Mouse (Mus musculus) c-Kit-negative CD71-positive TER-119-positive erythroid progenitor cells, embryonic 14.5 days (primary cell): ENCODE data around the gene Lfng.

Experiments
- DNase-seq: peaks from one replicate; pipeline ENCODE4 v3.0.0-alpha.2; 2013; ENCODE audit warnings: low read depth, low spot score

Gene Lfng

GRCm38 (mm10) chr5:140615321-140616109 is 8.4 kb downstream of the Lfng start:
- DNase-seq, result no peak

GRCm38 (mm10) chr5:140616110-140616503 is 9.0 kb downstream of the Lfng start:
- DNase-seq, result no peak

GRCm38 (mm10) chr5:140616691-140617090 is 9.6 kb downstream of the Lfng start:
- DNase-seq, result no peak

GRCm38 (mm10) chr5:140617714-140618113 is 10.6 kb downstream of the Lfng start:
- no peak for DNase-seq

- peak; percentile 69 for DNase-seq
Measured at GRCm38 (mm10) chr5:140619151-140619771, 12.1 kb downstream of the Lfng start.

- no peak for DNase-seq
Measured at GRCm38 (mm10) chr5:140619895-140620736, 13.0 kb downstream of the Lfng start.

GRCm38 (mm10) chr5:140621092-140621491 is 14.0 kb downstream of the Lfng start:
- DNase-seq, result no peak

- DNase-seq, result no peak
Measured at GRCm38 (mm10) chr5:140621517-140621916, 14.4 kb downstream of the Lfng start.

GRCm38 (mm10) chr5:140622978-140623670 is 16.0 kb downstream of the Lfng start:
- DNase-seq, result no peak

- no peak for DNase-seq
Measured at GRCm38 (mm10) chr5:140623791-140624190, 16.7 kb downstream of the Lfng start.

- no peak for DNase-seq
Measured at GRCm38 (mm10) chr5:140624238-140624637, 17.1 kb downstream of the Lfng start.

GRCm38 (mm10) chr5:140624961-140625360 is 17.8 kb downstream of the Lfng start:
- DNase-seq, result no peak

- no peak for DNase-seq
Measured at GRCm38 (mm10) chr5:140627580-140627979, 20.5 kb downstream of the Lfng start.

- DNase-seq, result no peak
Measured at GRCm38 (mm10) chr5:140628995-140629394, 21.9 kb downstream of the Lfng start.

- no peak for DNase-seq
Measured at GRCm38 (mm10) chr5:140633432-140633831, 26.3 kb downstream of the Lfng start.

GRCm38 (mm10) chr5:140634798-140635722 is 27.9 kb downstream of the Lfng start:
- no peak for DNase-seq

GRCm38 (mm10) chr5:140636316-140637057 is 29.4 kb downstream of the Lfng start:
- DNase-seq, result no peak

- DNase-seq, result no peak
Measured at GRCm38 (mm10) chr5:140637058-140637410, 29.9 kb downstream of the Lfng start.

- no peak for DNase-seq
Measured at GRCm38 (mm10) chr5:140637989-140638388, 30.9 kb downstream of the Lfng start.

GRCm38 (mm10) chr5:140638484-140638883 is 31.4 kb downstream of the Lfng start:
- DNase-seq, result no peak
